In the genomic region with DNA sequence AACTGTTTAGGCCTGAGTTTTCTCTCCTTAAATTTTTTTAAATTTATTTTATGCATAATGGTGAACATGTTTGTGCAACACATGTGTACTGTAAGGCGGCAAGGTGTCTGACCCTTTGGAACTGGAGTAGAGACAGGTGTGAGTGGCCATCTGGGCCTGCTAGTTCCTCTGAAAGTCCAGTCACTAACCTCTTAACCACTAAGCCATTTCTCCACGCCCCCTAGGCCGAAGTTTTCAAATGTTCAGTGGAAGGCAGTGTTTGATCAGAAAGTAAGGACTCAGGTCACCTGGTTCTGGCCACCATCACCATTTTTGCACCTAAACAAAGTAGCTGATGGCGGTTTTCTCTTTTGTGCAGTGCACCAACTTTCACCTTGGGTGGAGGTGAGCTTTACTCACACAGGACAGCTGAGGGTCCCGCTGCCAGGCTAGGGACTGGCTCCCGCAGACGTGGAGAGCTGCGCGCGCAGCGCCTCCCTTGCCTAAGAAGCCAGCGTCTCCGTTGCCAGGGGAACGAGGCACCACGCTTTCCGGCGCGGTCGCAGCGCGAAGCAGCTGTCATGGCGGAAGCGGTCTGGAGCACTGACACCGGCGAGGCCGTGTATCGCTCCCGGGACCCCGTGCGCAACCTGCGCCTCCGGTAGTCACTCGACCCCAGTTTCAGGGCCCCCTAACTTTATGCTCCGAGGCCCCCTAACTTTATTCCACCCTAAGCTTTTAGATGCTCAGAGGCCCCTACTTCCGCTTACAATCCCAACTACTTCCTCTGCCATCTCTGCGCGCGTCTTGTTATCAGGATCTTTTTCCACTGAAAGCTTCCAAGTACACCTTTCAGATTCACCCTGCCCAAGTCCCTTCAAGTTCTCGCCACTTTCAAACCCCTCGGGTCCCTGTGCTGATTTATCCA, we compare ENCODE assay signal across 8 mouse cellular contexts. TPM values are rescaled to one million over a fixed set of nuclear protein-coding genes. Genes with fewer than 3 reads are reported as not detected.
DNase-seq lines count a peak whose midpoint lies in the region; ATAC-seq lines count a peak whose summit lies in the region.

A gene (plus strand): TSS at position 526 of the 907 bp plus-strand sequence.

- H3K9me3 ChIP-seq in heart, embryonic 14.5 days (ENCODE audit: control insufficient read depth, low read length) = no peaks in the 10 kb centered on the region
- H3K9me3 ChIP-seq in liver, embryonic 13.5 days (replicated peaks) = no peaks in the 10 kb centered on the region
- no peaks in the 10 kb centered on the region for H3K9me3 ChIP-seq in stomach, embryonic 16.5 days (replicated peaks; ENCODE audit: control insufficient read depth, low read length)

- H3K36me3 ChIP-seq in heart, embryonic 14.5 days (ENCODE audit: control insufficient read depth, insufficient read depth, low read length) = no peaks in the 10 kb centered on the region
- H3K36me3 ChIP-seq in liver, embryonic 13.5 days = peaks cover 4% of the 10 kb centered on the region; the same call in 1 of the 2 replicates
- H3K36me3 ChIP-seq in stomach, embryonic 16.5 days (ENCODE audit: control insufficient read depth, insufficient read depth, low read length) = no peaks in the 10 kb centered on the region

- WGBS in heart, embryonic 14.5 days = 5% methylated on average over 40 of the region's 40 CpGs
- 3% methylated on average over 40 of the region's 40 CpGs for WGBS in liver, embryonic 13.5 days (ENCODE audit: insufficient replicate concordance)
- 3% methylated on average over 40 of the region's 40 CpGs for WGBS in stomach, embryonic 16.5 days

- H3K4me3 ChIP-seq in brown adipose tissue, adult 24 weeks (ENCODE audit: insufficient read depth, low read depth, low read length) = peak within 1 kb of the TSS; percentile 74
- H3K4me3 ChIP-seq in heart, embryonic 14.5 days (ENCODE audit: control insufficient read depth in 1 of 2, insufficient read depth in 1 of 2, low read depth in 1 of 2, low read length in 2 of 2) = peak within 1 kb of the TSS; percentile 62 to 75
- H3K4me3 ChIP-seq in liver, embryonic 13.5 days (replicated peaks) = peak within 1 kb of the TSS; percentile 67
- peak within 1 kb of the TSS; percentile 66 for H3K4me3 ChIP-seq in stomach, embryonic 16.5 days (replicated peaks; ENCODE audit: low read length)

- no peaks in the 10 kb centered on the region for H3K27me3 ChIP-seq in heart, embryonic 14.5 days (ENCODE audit: control insufficient read depth, insufficient read depth, low read length)
- H3K27me3 ChIP-seq in liver, embryonic 13.5 days = no peaks in the 10 kb centered on the region
- H3K27me3 ChIP-seq in stomach, embryonic 16.5 days (ENCODE audit: control insufficient read depth, insufficient read depth, low read length) = no peaks in the 10 kb centered on the region

- H3K27ac ChIP-seq in brown adipose tissue, adult 24 weeks (replicated peaks; ENCODE audit: low read depth, low read length) = no peak within 1 kb of the TSS
- H3K27ac ChIP-seq in heart, embryonic 14.5 days (replicated peaks in 1 of 2; ENCODE audit: control insufficient read depth in 1 of 2, insufficient read depth in 1 of 2, low read depth in 2 of 2, low read length in 2 of 2) = 0 out of 4 replicates have a peak within 1 kb of the TSS, but pooled peaks have one; percentile 39 to 45
- no peak within 1 kb of the TSS for H3K27ac ChIP-seq in liver, embryonic 13.5 days
- peak within 1 kb of the TSS; percentile 66 for H3K27ac ChIP-seq in stomach, embryonic 16.5 days (ENCODE audit: low read length)

- peaks cover 3% of the 10 kb centered on the region; the same call in 1 of the 2 replicates for H3K4me1 ChIP-seq in brown adipose tissue, adult 24 weeks (ENCODE audit: control insufficient read depth, insufficient read depth, insufficient read length, low read length)
- peaks cover 4 to 7% of the 10 kb centered on the region in 2 experiments; a peak in 3 of 4 replicates for H3K4me1 ChIP-seq in heart, embryonic 14.5 days (ENCODE audit: control insufficient read depth in 2 of 2, insufficient read depth in 2 of 2, low read length in 2 of 2)
- H3K4me1 ChIP-seq in liver, embryonic 13.5 days (replicated peaks) = peaks cover 14% of the 10 kb centered on the region
- H3K4me1 ChIP-seq in stomach, embryonic 16.5 days (ENCODE audit: control insufficient read depth, insufficient read depth, low read length) = peaks cover 7% of the 10 kb centered on the region

- H3K9ac ChIP-seq in heart, embryonic 14.5 days (ENCODE audit: low read length) = peak within 1 kb of the TSS; percentile 76
- H3K9ac ChIP-seq in liver, embryonic 13.5 days = peak within 1 kb of the TSS; percentile 18; the same call in 1 of the 2 replicates
- peak within 1 kb of the TSS; percentile 63 for H3K9ac ChIP-seq in stomach, embryonic 16.5 days (ENCODE audit: low read length)

- peak; percentile 98 for DNase-seq in CD4-positive, CD25-positive, alpha-beta regulatory T cell, adult 2 months (ENCODE audit: low read depth, low spot score)
- peak; percentile 73 for DNase-seq in fibroblast of lung, adult 2 months (ENCODE audit: low read depth)
- peak; percentile 95 for DNase-seq in kidney, postnatal 14 days
- DNase-seq in liver, embryonic 13.5 days = peak; percentile 79
- DNase-seq in neural tube, embryonic 10.5 days (ENCODE audit: extremely low spot score, low spot score) = peak; percentile 96

- ATAC-seq in heart, embryonic 14.5 days (ENCODE audit: insufficient number of reproducible peaks, insufficient read depth, low FRiP score, low read depth) = peak; percentile 84
- ATAC-seq in liver, embryonic 13.5 days (ENCODE audit: low read depth) = peak; percentile 79
- ATAC-seq in stomach, embryonic 16.5 days (ENCODE audit: insufficient read depth, low FRiP score) = peak; percentile 94

- H3K4me2 ChIP-seq in heart, embryonic 14.5 days (ENCODE audit: low read length) = peak within 1 kb of the TSS; percentile 85
- H3K4me2 ChIP-seq in liver, embryonic 13.5 days = peak within 1 kb of the TSS; percentile 70
- peak within 1 kb of the TSS; percentile 88 for H3K4me2 ChIP-seq in stomach, embryonic 16.5 days (ENCODE audit: low read depth, low read length)

RNA-seq across cellular contexts. Expression of the gene that starts here (rescaled TPM):
- polyA plus RNA-seq in brown adipose tissue, adult 24 weeks (2012; ENCODE audit: insufficient read depth, insufficient read length, missing spikeins) = 1.8 and 3.1 TPM in 2 replicates
- 6.5 and 7.0 TPM in 2 replicates for polyA plus RNA-seq in heart, embryonic 14.5 days (2014; fragmentation: Nextera tagmentation; extraction: Ambion mirVana)
- 2.1 and 2.5 TPM in 2 replicates for polyA plus RNA-seq in liver, embryonic 13.5 days (2015; fragmentation: Nextera tagmentation; extraction: Ambion mirVana)
- polyA plus RNA-seq in stomach, embryonic 16.5 days (2015; fragmentation: Nextera tagmentation; extraction: Ambion mirVana) = 12.5 and 14.3 TPM in 2 replicates

Comparison
In these comparisons a context has a peak if more than half of its experiments do, and no peak if none do; other contexts are left out.
1. H3K27ac ChIP-seq: peak in heart, embryonic 14.5 days (2 of 2) and stomach, embryonic 16.5 days (single experiment); none in brown adipose tissue, adult 24 weeks (single experiment) and liver, embryonic 13.5 days (single experiment).
2. H3K9ac ChIP-seq: peak in every context shown above with its lines; median percentile 76 in heart, embryonic 14.5 days; 63 in stomach, embryonic 16.5 days; 18 in liver, embryonic 13.5 days.
3. Peak in every context shown above with its lines, with median percentiles within 50 percentile points of each other: DNase-seq, H3K4me3 ChIP-seq, ATAC-seq and H3K4me2 ChIP-seq.